Mouse (Mus musculus): ENCODE results near the gene Hamp2. TPM values are rescaled to one million over a fixed set of nuclear protein-coding genes. Genes with fewer than 3 reads are reported as not detected.

The Hamp2 gene
- polyA plus RNA-seq, 1 experiment from 2014 or later, result not detected

- no peaks in the 10 kb centered on the region for H3K4me1 ChIP-seq (ENCODE audit: control insufficient read depth, insufficient read depth, low read length)
- DNase-seq (ENCODE audit: low spot score) (peak; percentile 69), ATAC-seq (ENCODE audit: insufficient read depth, low FRiP score, low TSS enrichment) (no peak)
- no peaks in the 10 kb centered on the region for H3K27me3 ChIP-seq (ENCODE audit: control insufficient read depth, insufficient read depth, low read length)
- no peak overlapping the region for H3K4me2 ChIP-seq (ENCODE audit: low read depth)
- H3K36me3 ChIP-seq (ENCODE audit: control insufficient read depth, insufficient read depth, low read length), result no peaks in the 10 kb centered on the region
- H3K4me3 ChIP-seq (ENCODE audit: low read depth, low read length), result no peak overlapping the region
- H3K9ac ChIP-seq (ENCODE audit: low read length), result no peak overlapping the region
- 29% methylated on average over 15 of the region's 15 CpGs for WGBS
- no peaks in the 10 kb centered on the region for H3K9me3 ChIP-seq (ENCODE audit: control insufficient read depth, low read length)
- no peak overlapping the region for H3K27ac ChIP-seq (ENCODE audit: low read depth, low read length)
Observed at GRCm38 (mm10) chr7:30873083-30873482, 51.4 kb downstream of the Hamp2 start.

Other genes with a start within 250 kb of the Hamp2 start
- gene 2200002J24Rik, start 225.8 kb downstream of the Hamp2 start, polyA plus RNA-seq (2014; fragmentation: Nextera tagmentation; extraction: Ambion mirVana), result 0.58 TPM in 1 of 2 replicates, not detected in the other
- gene Atp4a, start 212.5 kb downstream of the Hamp2 start, polyA plus RNA-seq (2014; fragmentation: Nextera tagmentation; extraction: Ambion mirVana), result 0.81 and 0.84 TPM in 2 replicates
- 167 and 172 TPM in 2 replicates for gene Tmem147, start 195.1 kb downstream of the Hamp2 start, polyA plus RNA-seq (2014; fragmentation: Nextera tagmentation; extraction: Ambion mirVana)
- gene Gapdhs, start 181.0 kb downstream of the Hamp2 start, polyA plus RNA-seq (2014; fragmentation: Nextera tagmentation; extraction: Ambion mirVana), result 0.27 and 0.88 TPM in 2 replicates
- 0.09 and 0.74 TPM in 2 replicates for gene Sbsn, start 173.2 kb downstream of the Hamp2 start, polyA plus RNA-seq (2014; fragmentation: Nextera tagmentation; extraction: Ambion mirVana)
- gene Dmkn, start 160.9 kb downstream of the Hamp2 start, polyA plus RNA-seq (2014; fragmentation: Nextera tagmentation; extraction: Ambion mirVana), result not detected in 2 replicates
- gene Krtdap, start 136.8 kb downstream of the Hamp2 start, polyA plus RNA-seq (2014; fragmentation: Nextera tagmentation; extraction: Ambion mirVana), result not detected in 2 replicates
- not detected in 2 replicates for gene Ffar2, start 100.9 kb downstream of the Hamp2 start, polyA plus RNA-seq (2014; fragmentation: Nextera tagmentation; extraction: Ambion mirVana)
- not detected in 2 replicates for gene Ffar3, start 68.5 kb downstream of the Hamp2 start, polyA plus RNA-seq (2014; fragmentation: Nextera tagmentation; extraction: Ambion mirVana)
- 0.05 TPM in 1 of 2 replicates, not detected in the other for gene Ffar1, start 63.1 kb downstream of the Hamp2 start, polyA plus RNA-seq (2014; fragmentation: Nextera tagmentation; extraction: Ambion mirVana)
- gene Cd22, start 44.3 kb downstream of the Hamp2 start, polyA plus RNA-seq (2014; fragmentation: Nextera tagmentation; extraction: Ambion mirVana), result 0.05 TPM in 1 of 2 replicates, not detected in the other
- gene Mag, start 9.8 kb downstream of the Hamp2 start, polyA plus RNA-seq (2014; fragmentation: Nextera tagmentation; extraction: Ambion mirVana), result 0.16 and 0.41 TPM in 2 replicates
- gene Hamp, start 19.4 kb upstream of the Hamp2 start, polyA plus RNA-seq (2014; fragmentation: Nextera tagmentation; extraction: Ambion mirVana), result not detected in 2 replicates
- gene Usf2, start 32.1 kb upstream of the Hamp2 start, polyA plus RNA-seq (2014; fragmentation: Nextera tagmentation; extraction: Ambion mirVana), result 27.9 and 28.1 TPM in 2 replicates
- gene Lsr, start 48.8 kb upstream of the Hamp2 start, polyA plus RNA-seq (2014; fragmentation: Nextera tagmentation; extraction: Ambion mirVana), result 14.1 and 16.6 TPM in 2 replicates
- 0.32 and 0.93 TPM in 2 replicates for gene Fam187b, start 49.1 kb upstream of the Hamp2 start, polyA plus RNA-seq (2014; fragmentation: Nextera tagmentation; extraction: Ambion mirVana)
- 16.2 and 17.3 TPM in 2 replicates for gene Fxyd5, start 117.8 kb upstream of the Hamp2 start, polyA plus RNA-seq (2014; fragmentation: Nextera tagmentation; extraction: Ambion mirVana)
- 30.5 and 36.5 TPM in 2 replicates for gene Fxyd7, start 126.8 kb upstream of the Hamp2 start, polyA plus RNA-seq (2014; fragmentation: Nextera tagmentation; extraction: Ambion mirVana)
- gene Fxyd1, start 132.5 kb upstream of the Hamp2 start, polyA plus RNA-seq (2014; fragmentation: Nextera tagmentation; extraction: Ambion mirVana), result 17.0 and 21.8 TPM in 2 replicates
- 4.6 and 4.9 TPM in 2 replicates for gene Lgi4, start 134.7 kb upstream of the Hamp2 start, polyA plus RNA-seq (2014; fragmentation: Nextera tagmentation; extraction: Ambion mirVana)
- gene Fxyd3, start 152.0 kb upstream of the Hamp2 start, polyA plus RNA-seq (2014; fragmentation: Nextera tagmentation; extraction: Ambion mirVana), result 6.0 and 7.7 TPM in 2 replicates
- gene Hpn, start 190.6 kb upstream of the Hamp2 start, polyA plus RNA-seq (2014; fragmentation: Nextera tagmentation; extraction: Ambion mirVana), result 1.6 TPM in 2 replicates
- gene Scn1b, start 202.3 kb upstream of the Hamp2 start, polyA plus RNA-seq (2014; fragmentation: Nextera tagmentation; extraction: Ambion mirVana), result 0.65 and 0.94 TPM in 2 replicates
- 144 and 159 TPM in 2 replicates for gene Gramd1a, start 231.2 kb upstream of the Hamp2 start, polyA plus RNA-seq (2014; fragmentation: Nextera tagmentation; extraction: Ambion mirVana)

All from neural tube, embryonic 11.5 days (tissue).